ENCODE assay signal across 8 mouse cellular contexts in the genomic region with DNA sequence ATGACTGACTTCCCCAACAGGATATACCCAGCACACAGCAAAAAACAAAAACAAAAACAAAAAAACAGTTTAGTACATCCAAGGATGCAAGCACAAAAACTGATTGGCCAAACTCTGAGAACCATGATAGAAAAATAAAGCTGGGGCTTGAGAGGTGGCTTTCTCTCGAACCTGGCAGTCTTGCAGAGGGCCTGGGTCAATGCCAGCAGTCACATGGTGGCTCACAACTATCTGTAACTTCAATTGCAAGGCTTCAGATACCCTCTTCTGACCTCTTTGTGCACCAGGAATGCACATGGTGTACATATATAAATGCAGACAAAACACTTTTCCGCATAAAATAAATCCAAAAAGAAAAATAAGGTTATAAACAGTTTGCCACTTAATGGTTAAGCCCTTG. TPM values are rescaled to one million over a fixed set of nuclear protein-coding genes. Genes with fewer than 3 reads are reported as not detected.
DNase-seq lines count a peak whose midpoint lies in the region; ATAC-seq and TF ChIP-seq lines count a peak whose summit lies in the region.

No protein-coding gene starts in this region.

- no peak for ATAC-seq in heart, embryonic 11.5 days (replicated peaks; ENCODE audit: insufficient number of reproducible peaks, low FRiP score, low TSS enrichment)
- ATAC-seq in stomach, postnatal 0 days (ENCODE audit: low FRiP score, low TSS enrichment): no peak
- no peak for ATAC-seq in activated CD4-positive, CD25-positive, alpha-beta regulatory T cell, adult 4 months

- H3K4me2 ChIP-seq in heart, embryonic 11.5 days: peak overlapping the region; percentile 96
- H3K4me2 ChIP-seq in stomach, postnatal 0 days (replicated peaks; ENCODE audit: low read depth): peak overlapping the region; percentile 70

- no peaks in the 10 kb centered on the region for H3K9me3 ChIP-seq in heart, embryonic 11.5 days (replicated peaks; ENCODE audit: control insufficient read depth, low read length)
- no peaks in the 10 kb centered on the region for H3K9me3 ChIP-seq in embryonic facial prominence, embryonic 10.5 days
- H3K9me3 ChIP-seq in stomach, postnatal 0 days (ENCODE audit: control insufficient read depth, low read length): no peaks in the 10 kb centered on the region

- H3K4me1 ChIP-seq in heart, embryonic 11.5 days (ENCODE audit: control insufficient read depth, insufficient read depth, low read length): peaks cover 8% of the 10 kb centered on the region; the same call in 1 of the 2 replicates
- peaks cover 28% of the 10 kb centered on the region for H3K4me1 ChIP-seq in embryonic facial prominence, embryonic 10.5 days
- H3K4me1 ChIP-seq in stomach, postnatal 0 days (replicated peaks; ENCODE audit: control insufficient read depth, insufficient read depth): 0 out of 2 replicates have a peak, but pooled peaks cover 2% of the 10 kb centered on the region

- 56% methylated on average over 2 of the region's 2 CpGs for WGBS in heart, embryonic 11.5 days (ENCODE audit: insufficient replicate concordance)
- WGBS in embryonic facial prominence, embryonic 10.5 days: 71% methylated on average over 2 of the region's 2 CpGs
- WGBS in stomach, postnatal 0 days: 48% methylated on average over 2 of the region's 2 CpGs

- H3K4me3 ChIP-seq in heart, embryonic 11.5 days (ENCODE audit: low read depth, low read length): peak overlapping the region; percentile 55; the same call in 1 of the 2 replicates
- H3K4me3 ChIP-seq in embryonic facial prominence, embryonic 10.5 days: peak overlapping the region; percentile 85
- no peak overlapping the region for H3K4me3 ChIP-seq in stomach, postnatal 0 days (ENCODE audit: low read depth, low read length)

- no peak for TF ChIP-seq CTCF in stomach, postnatal 0 days (IDR thresholded peaks at IDR 0.05; ENCODE audit: low read depth)

- H3K27me3 ChIP-seq in heart, embryonic 11.5 days (ENCODE audit: control insufficient read depth, insufficient read depth, low read length): no peaks in the 10 kb centered on the region
- no peaks in the 10 kb centered on the region for H3K27me3 ChIP-seq in embryonic facial prominence, embryonic 10.5 days (replicated peaks; ENCODE audit: low read depth, poor library complexity, severe bottlenecking)
- H3K27me3 ChIP-seq in stomach, postnatal 0 days (ENCODE audit: control insufficient read depth, insufficient read depth, low read length): no peaks in the 10 kb centered on the region

- intact Hi-C loops in gastrocnemius, postnatal 14 days (cut with DNase I; ENCODE audit: low total_unique reads): no loop called here

- no peak for TF ChIP-seq EP300 in stomach, postnatal 0 days (optimal IDR thresholded peaks at IDR 0.05)

- no peak overlapping the region for H3K27ac ChIP-seq in heart, embryonic 11.5 days (ENCODE audit: low read depth, low read length)
- peak overlapping the region; percentile 88 for H3K27ac ChIP-seq in embryonic facial prominence, embryonic 10.5 days (replicated peaks)
- H3K27ac ChIP-seq in stomach, postnatal 0 days (replicated peaks): no peak overlapping the region

- H3K9ac ChIP-seq in heart, embryonic 11.5 days (ENCODE audit: low read depth, low read length): no peak overlapping the region; the same call in 1 of the 2 replicates
- H3K9ac ChIP-seq in stomach, postnatal 0 days (ENCODE audit: low read length): no peak overlapping the region

- DNase-seq in heart, adult 18-20 months: no peak
- DNase-seq in 416B (ENCODE audit: low read depth): peak; percentile 67
- DNase-seq in embryonic facial prominence, embryonic 10.5 days (ENCODE audit: low spot score): no peak
- peak; percentile 40 to 55 for DNase-seq in kidney, postnatal 25 days
- no peak for DNase-seq in stomach, postnatal 0 days (ENCODE audit: low spot score)
- no peak for DNase-seq in gastrocnemius, postnatal 14 days

- H3K36me3 ChIP-seq in heart, embryonic 11.5 days (ENCODE audit: control insufficient read depth, insufficient read depth, low read length): no peaks in the 10 kb centered on the region
- peaks cover 6% of the 10 kb centered on the region; the same call in 1 of the 2 replicates for H3K36me3 ChIP-seq in embryonic facial prominence, embryonic 10.5 days (replicated peaks)
- H3K36me3 ChIP-seq in stomach, postnatal 0 days (ENCODE audit: control insufficient read depth, insufficient read depth, low read length): no peaks in the 10 kb centered on the region

RNA-seq across cellular contexts. Expression of a gene that starts 1.0 kb away (rescaled TPM):
- 35.7 and 37.3 TPM in 2 replicates for polyA plus RNA-seq in heart, embryonic 11.5 days (2014; fragmentation: Nextera tagmentation; extraction: Ambion mirVana)
- total RNA-seq in heart, adult 18-20 months (2021): 10 to 100 TPM; 31.7 to 32.9 TPM
- polyA plus RNA-seq in embryonic facial prominence, embryonic 10.5 days (2016; fragmentation: Nextera tagmentation; extraction: Ambion mirVana): 58.8 and 59.3 TPM in 2 replicates
- 23.9 and 24.0 TPM in 2 replicates for polyA plus RNA-seq in stomach, postnatal 0 days (2015; fragmentation: Nextera tagmentation; extraction: Ambion mirVana)
- 10 to 100 TPM; 74.6 to 89.5 TPM for polyA plus RNA-seq in activated CD4-positive, CD25-positive, alpha-beta regulatory T cell, adult 4 months (2017; shearing (Covaris generic))
- 10 to 100 TPM; 22.8 to 26.9 TPM for total RNA-seq in gastrocnemius, postnatal 14 days (2021)

RNA-seq across cellular contexts. Expression of a gene that starts 11.8 kb away (rescaled TPM):
- 28.1 and 28.3 TPM in 2 replicates for polyA plus RNA-seq in heart, embryonic 11.5 days (2014; fragmentation: Nextera tagmentation; extraction: Ambion mirVana)
- total RNA-seq in heart, adult 18-20 months (2021): 1 to 10 TPM; 9.1 to 9.4 TPM
- 46.2 and 46.5 TPM in 2 replicates for polyA plus RNA-seq in embryonic facial prominence, embryonic 10.5 days (2016; fragmentation: Nextera tagmentation; extraction: Ambion mirVana)
- polyA plus RNA-seq in stomach, postnatal 0 days (2015; fragmentation: Nextera tagmentation; extraction: Ambion mirVana): 11.2 and 11.4 TPM in 2 replicates
- 10 to 100 TPM; 13.8 to 13.9 TPM for polyA plus RNA-seq in activated CD4-positive, CD25-positive, alpha-beta regulatory T cell, adult 4 months (2017; shearing (Covaris generic))
- total RNA-seq in gastrocnemius, postnatal 14 days (2021): 1 to 10 TPM; 9.4 to 9.9 TPM

RNA-seq across cellular contexts. Expression of a gene that starts 30.0 kb away (rescaled TPM):
- polyA plus RNA-seq in heart, embryonic 11.5 days (2014; fragmentation: Nextera tagmentation; extraction: Ambion mirVana): 0.57 and 1.8 TPM in 2 replicates
- total RNA-seq in heart, adult 18-20 months (2021): 1 to 10 TPM in 1 of 2 experiments, under 1 TPM in 1; 0.84 to 1.2 TPM
- 1.3 and 1.8 TPM in 2 replicates for polyA plus RNA-seq in embryonic facial prominence, embryonic 10.5 days (2016; fragmentation: Nextera tagmentation; extraction: Ambion mirVana)
- polyA plus RNA-seq in stomach, postnatal 0 days (2015; fragmentation: Nextera tagmentation; extraction: Ambion mirVana): 2.3 and 2.6 TPM in 2 replicates
- polyA plus RNA-seq in activated CD4-positive, CD25-positive, alpha-beta regulatory T cell, adult 4 months (2017; shearing (Covaris generic)): not detected
- under 1 TPM in 1 of 2 experiments, not detected in 1; 0.94 TPM for total RNA-seq in gastrocnemius, postnatal 14 days (2021)

RNA-seq across cellular contexts. Expression of a gene that starts 56.2 kb away (rescaled TPM):
- polyA plus RNA-seq in heart, embryonic 11.5 days (2014; fragmentation: Nextera tagmentation; extraction: Ambion mirVana): 72.0 and 81.8 TPM in 2 replicates
- 10 to 100 TPM; 20.3 to 22.3 TPM for total RNA-seq in heart, adult 18-20 months (2021)
- polyA plus RNA-seq in embryonic facial prominence, embryonic 10.5 days (2016; fragmentation: Nextera tagmentation; extraction: Ambion mirVana): 83.5 and 83.8 TPM in 2 replicates
- polyA plus RNA-seq in stomach, postnatal 0 days (2015; fragmentation: Nextera tagmentation; extraction: Ambion mirVana): 45.5 and 45.7 TPM in 2 replicates
- 10 to 100 TPM; 36.0 to 41.5 TPM for polyA plus RNA-seq in activated CD4-positive, CD25-positive, alpha-beta regulatory T cell, adult 4 months (2017; shearing (Covaris generic))
- 10 to 100 TPM; 12.9 to 13.9 TPM for total RNA-seq in gastrocnemius, postnatal 14 days (2021)

Comparison
In these comparisons a context has a peak if more than half of its experiments do, and no peak if none do; other contexts are left out.
1. DNase-seq: peak in 416B (single experiment) and kidney, postnatal 25 days (2 of 2); none in heart, adult 18-20 months (0 of 2), embryonic facial prominence, embryonic 10.5 days (single experiment), stomach, postnatal 0 days (single experiment) and gastrocnemius, postnatal 14 days (single experiment).